Mouse (Mus musculus) right cerebral cortex, postnatal 36 days (tissue): Measurements from ENCODE around the gene Uba3.

ENCODE experiments used
- DNase-seq, 2 experiments: peaks; one replicate each; pipeline ENCODE4 v3.0.0; 2022; ENCODE audit warnings: low spot score in 2 of 2, mixed read lengths in 1 of 2

Uba3 gene

GRCm38 (mm10) chr6:97210962-97211601 is 5.6 kb upstream of the Uba3 start:
- no peak for DNase-seq

DNA sequence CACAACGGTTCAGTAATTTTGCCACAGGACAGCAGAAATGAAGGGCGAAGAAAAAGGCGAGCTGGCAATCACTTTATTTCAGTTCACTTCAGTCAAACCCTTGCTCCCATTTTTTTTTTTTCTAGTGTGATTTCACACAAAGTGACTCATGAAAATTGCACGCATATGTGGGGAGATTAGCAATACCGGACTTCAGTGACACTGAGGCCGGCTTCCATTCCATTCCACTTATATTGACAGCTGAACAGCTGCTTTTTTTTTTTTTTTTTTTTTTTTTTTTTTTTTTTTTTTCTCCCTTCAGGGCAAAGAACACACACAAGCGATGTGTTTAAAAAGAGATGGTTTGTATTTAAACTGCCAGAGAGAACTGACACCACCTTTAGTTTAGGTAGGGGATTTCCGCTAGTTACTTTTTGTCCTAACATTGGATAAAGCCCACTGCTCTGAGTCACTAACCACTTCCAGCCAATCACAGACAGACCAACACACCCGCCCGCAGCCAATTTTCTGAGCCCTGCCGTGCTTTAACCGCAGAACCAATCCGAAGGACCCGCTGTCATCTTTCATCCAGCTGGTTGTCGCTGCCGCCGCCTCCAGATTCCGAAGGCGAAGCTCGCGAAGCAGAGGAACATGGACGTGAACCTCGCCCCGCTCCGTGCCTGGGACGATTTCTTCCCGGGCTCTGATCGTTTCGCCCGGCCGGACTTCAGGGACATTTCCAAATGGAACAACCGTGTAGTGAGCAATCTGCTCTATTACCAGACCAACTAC is 4.9 kb upstream of the Uba3 start, which contains the start of gene Arl6ip5:
Arl6ip5 (plus strand) TSS at position 499 of the 771 bp plus-strand sequence.
- DNase-seq = peak; percentile 89

DNA sequence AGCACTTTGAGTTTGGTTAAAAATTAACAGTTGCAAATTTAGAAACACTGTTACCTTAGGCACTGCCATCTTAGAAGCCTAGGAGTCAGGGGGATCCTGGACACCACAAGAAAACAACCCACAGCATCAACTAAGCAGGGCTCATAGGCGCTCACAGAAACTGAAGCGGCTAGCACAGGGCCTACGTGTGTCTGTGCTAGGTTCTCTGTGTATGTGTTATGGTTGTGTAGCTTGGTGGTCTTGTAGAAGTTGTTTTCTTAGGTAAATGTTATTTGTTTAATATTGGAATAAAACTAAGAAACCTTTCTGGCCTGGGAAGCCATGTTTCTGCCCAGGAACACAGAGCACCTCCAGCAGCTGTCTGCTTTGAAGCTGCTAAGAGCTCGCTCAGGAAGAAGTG is 4.3 kb upstream of the Uba3 start:
- no peak for DNase-seq

GRCm38 (mm10) chr6:97209201-97209600 is 3.8 kb upstream of the Uba3 start:
- no peak for DNase-seq

DNA sequence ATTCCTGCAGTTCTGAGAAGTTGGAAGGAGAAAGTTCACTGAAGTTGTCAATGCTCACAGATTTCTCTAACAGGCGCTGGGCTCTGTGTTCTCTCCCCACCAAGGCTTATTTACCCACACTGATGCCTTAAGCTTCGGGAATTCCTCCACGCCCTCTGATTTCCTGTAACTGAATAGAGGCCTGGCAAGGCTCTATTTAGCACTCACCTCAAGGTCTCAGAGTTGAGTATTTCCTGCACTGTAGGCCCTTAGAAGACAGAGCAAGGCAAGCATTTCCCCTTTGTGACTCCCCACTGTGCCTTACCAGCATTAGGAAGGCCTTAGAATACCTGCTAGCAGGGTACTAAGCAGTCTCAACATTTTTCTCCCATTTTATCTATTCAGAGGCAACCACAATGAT is 3.0 kb upstream of the Uba3 start:
- no peak for DNase-seq

- DNase-seq = no peak
Observed at GRCm38 (mm10) chr6:97207085-97207484, 1.6 kb upstream of the Uba3 start.

DNA sequence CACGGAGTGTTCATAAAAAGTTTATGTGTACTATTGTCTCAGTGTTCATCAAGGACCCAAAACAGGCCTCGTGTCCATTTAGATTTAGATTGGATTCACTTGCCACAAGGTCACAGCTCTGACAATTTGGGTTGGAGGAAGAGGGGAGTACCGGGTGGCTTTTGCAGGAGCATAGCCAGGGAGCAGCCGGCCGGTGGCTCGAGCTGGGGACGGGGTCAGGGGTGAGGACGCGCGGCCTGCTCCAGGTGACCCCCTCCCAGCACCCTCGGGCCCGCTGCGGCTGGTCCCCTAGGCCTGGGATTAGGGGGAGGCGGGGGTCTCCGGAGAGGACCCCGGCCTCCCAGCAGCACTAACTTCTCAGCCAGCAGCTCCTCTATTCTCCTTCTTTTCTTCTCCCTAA is 495 bp downstream of the Uba3 start:
- DNase-seq = no peak

- DNase-seq = no peak
Observed at GRCm38 (mm10) chr6:97204252-97204869, 1.1 kb downstream of the Uba3 start.

DNA sequence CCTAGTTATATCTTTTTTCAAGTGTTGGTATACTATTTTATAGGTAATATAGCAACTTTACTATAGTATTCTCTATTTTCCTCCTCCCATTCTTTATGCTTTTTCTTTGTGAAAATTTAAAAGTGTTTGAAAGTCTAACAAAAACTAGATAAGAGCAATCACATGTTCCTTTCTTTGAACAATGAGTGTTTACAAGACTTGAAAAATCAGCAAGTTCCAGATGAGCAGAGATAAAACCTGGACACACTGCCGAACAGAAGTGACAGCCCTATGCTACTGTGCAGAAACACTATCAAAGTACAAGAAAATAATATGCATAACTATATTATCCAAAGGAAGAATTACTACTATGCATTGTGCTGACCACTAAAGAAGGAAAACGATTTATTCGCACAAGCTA is 3.0 kb downstream of the Uba3 start:
- no peak for DNase-seq

GRCm38 (mm10) chr6:97200437-97200836 is 5.0 kb downstream of the Uba3 start:
- no peak for DNase-seq

DNA sequence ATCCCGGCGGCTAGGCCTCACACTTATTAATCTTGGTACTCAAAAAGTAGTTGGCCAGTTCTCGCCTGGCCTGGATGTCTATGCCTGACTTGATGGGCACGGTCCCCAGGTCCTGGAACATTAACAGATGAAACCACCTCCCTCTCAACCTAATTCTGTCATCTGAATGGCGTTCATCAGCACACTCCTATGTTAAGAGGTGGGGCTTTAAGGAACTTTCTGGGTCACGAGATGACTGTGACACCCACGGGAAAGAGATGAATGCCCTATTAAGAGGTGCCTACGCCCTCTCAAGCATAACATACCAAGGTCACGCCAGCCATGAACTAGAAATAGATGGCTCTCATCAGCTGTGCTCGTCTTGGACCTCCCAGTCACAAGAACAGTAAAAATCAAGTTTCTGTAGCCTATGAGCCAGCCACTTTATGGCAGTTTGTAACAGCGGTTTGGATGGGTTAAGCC is 26.0 kb downstream of the Uba3 start:
- DNase-seq = peak in 1 of 2 experiments; percentile 23

DNA sequence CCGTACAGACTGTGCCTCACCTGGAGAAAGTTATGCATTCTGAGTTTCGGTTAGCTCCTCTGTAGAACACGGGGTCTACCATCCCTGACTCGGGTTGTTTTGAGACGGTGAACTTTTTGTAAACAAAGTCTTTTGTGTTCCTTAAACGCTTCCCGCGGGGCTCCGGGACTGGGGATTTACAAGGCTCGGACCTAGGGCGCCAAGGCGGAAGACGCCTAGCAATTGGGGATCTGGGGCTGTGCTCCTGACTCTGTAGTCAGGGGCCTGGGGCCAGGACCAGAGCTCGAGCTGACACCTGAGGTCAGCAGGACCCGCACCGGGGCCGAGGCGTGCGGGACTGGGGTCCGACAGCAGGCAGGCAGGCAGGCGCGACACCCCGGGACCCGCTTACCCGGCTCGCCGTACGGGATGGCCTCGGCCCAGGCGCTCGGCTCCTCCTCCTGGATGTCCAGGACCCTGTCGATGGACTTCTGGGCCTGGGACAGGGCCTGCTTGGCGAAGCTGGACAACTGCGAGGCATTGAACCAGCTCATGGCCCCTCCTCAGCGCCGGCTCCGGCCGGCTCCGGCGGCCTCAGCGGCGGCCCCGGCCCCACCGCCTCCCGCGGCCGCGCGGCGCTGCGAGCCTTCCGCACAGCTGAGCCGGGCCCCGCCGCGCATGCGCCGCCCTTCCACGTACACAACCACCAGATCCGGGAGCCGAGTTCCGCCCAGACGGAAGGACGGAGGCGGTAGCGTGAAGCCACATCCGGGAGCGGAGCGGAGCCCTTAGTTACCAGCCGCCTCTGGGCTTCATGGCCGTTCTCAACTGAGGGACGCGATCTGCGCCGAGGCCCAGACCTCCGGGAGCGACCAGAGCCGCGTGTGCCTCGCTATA is 26.7 kb downstream of the Uba3 start, which contains the start of gene Tmf1:
Tmf1 (minus strand) TSS at position 632 of the 876 bp plus-strand sequence.
- peak; percentile 93 to 96 for DNase-seq

GRCm38 (mm10) chr6:97175716-97176115 is 29.7 kb downstream of the Uba3 start:
- no peak for DNase-seq

GRCm38 (mm10) chr6:97150156-97150555 is 55.3 kb downstream of the Uba3 start:
- DNase-seq = no peak

GRCm38 (mm10) chr6:97149721-97150120 is 55.7 kb downstream of the Uba3 start:
- DNase-seq = no peak

DNA sequence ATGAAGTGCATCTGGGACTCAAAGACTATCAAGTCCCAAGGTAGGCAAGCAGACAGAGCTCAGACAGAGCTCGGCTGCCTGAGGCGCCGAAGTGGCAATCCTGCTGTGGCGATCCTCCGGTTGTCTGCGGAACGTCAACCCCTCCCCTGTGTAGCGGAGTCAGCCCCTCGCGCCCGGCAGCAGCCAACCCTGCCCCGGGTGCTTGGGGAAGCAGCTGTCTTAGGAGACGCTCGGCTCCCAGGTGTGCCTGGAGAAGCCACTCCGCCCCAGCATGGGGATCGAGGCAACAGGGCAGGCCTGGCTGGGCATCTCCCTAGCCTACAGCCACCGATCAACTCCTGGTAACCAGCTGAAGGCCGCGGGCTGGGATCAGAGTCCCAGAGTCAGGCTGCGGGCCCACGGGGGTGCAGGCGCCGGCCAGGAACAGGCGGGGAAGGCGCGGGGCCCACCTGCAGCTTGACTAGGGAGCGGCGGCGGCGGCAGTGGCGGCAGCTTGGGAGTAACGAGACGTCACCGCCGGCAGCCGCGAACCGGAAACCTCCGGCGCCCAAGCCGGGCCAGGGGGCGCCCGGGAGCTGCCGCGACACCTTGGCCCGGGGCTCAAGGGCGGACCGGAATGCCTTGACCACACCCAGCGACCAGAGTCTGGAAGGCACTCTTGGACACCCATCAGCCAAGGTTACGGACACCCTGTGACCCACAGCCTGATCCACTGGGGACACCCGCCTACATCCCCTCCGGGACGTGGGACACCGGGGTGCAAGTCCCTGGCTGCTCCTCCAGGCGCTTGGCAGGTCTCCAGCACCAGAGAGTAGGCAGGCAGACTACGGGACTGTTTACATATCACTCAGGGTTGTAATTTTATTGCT is 56.8 kb downstream of the Uba3 start, which contains the start of gene Eogt:
Eogt (minus strand) TSS at position 800 of the 869 bp plus-strand sequence.
- peak; percentile 55 to 56 for DNase-seq

DNA sequence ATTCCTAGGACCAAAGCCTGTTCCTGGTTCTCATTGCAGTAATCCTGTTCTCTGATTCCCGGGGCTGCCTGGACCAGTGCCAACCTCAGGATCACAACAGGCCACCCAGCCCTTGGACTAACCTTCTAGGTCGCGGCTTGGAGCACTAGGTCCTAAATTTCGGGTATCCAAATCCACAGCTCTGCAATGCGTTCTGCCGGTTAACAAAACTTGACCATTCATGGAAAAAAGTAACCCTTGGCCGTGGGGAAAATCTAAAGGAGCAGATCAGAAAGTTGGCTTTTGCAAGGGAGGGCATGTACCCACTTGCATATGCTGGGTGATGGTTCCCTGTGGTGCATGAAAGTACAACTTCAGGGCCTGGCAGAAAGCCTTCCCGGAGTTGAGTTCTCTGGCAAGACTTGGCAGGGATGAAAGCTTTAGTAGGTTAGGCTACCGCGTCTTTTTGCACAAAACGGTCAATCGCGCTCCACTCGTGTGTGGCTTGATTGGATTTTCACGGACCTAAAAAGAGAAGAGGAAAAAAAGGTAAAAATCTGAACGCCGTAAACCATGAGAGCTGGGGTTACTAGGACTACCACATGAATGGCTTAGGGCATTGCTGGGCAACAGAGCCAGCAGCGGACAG is 57.6 kb downstream of the Uba3 start:
- DNase-seq = no peak

- DNase-seq = no peak
Observed at GRCm38 (mm10) chr6:97145156-97145555, 60.3 kb downstream of the Uba3 start.

- no peak for DNase-seq
Observed at GRCm38 (mm10) chr6:97144359-97144758, 61.1 kb downstream of the Uba3 start.

DNA sequence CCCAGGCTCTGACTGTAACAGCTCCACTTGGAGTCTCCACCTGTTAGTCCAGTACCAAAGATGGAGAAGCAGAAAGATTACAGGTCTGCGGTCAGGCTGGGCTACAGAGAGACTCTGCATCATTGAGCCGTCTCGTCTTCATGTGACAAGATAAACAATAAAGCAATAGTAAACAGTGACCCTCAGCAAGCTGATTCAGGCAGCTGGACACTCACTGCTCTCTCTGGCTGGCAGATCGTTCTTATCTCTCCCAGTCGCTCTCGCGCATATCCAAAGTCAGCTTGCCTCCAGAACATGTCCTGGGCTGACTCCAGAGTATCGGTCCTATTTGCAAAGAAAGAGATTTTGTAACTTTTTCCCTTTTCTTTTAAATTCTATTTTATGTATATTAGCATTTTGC is 62.8 kb downstream of the Uba3 start:
- DNase-seq = no peak
